ENCODE assay signal across 11 mouse cellular contexts in genomic region chr15:9130772-9131498, GRCm38 (mm10). TPM values are rescaled to one million over a fixed set of nuclear protein-coding genes. Genes with fewer than 3 reads are reported as not detected.
DNase-seq lines count a peak whose midpoint lies in the region; ATAC-seq lines count a peak whose summit lies in the region.
"Had no signal": no experiment of that assay in that cellular context is flagged by ENCODE, and none has a peak within 500 bp of the region (broad histone marks: within the 10 kb centered on the region; RNA-seq: fewer than 3 reads in every experiment).

No protein-coding gene starts in this region.

- H3K27ac ChIP-seq in neural tube, embryonic 15.5 days (replicated peaks) = 0 out of 2 replicates have a peak overlapping the region, but pooled peaks have one; percentile 13
- H3K27ac ChIP-seq in intestine, embryonic 16.5 days (ENCODE audit: low read length) = peak overlapping the region; percentile 73

- H3K27me3 ChIP-seq in neural tube, embryonic 15.5 days (replicated peaks) = no peaks in the 10 kb centered on the region
- H3K27me3 ChIP-seq in intestine, embryonic 16.5 days (replicated peaks; ENCODE audit: control insufficient read depth, insufficient read depth, low read length) = no peaks in the 10 kb centered on the region

- peaks cover 20% of the 10 kb centered on the region for H3K4me1 ChIP-seq in neural tube, embryonic 15.5 days
- peaks cover 30% of the 10 kb centered on the region for H3K4me1 ChIP-seq in intestine, embryonic 16.5 days (ENCODE audit: control insufficient read depth, insufficient read depth, low read length)

- no peak overlapping the region for H3K9ac ChIP-seq in neural tube, embryonic 15.5 days (replicated peaks)
- no peak overlapping the region for H3K9ac ChIP-seq in intestine, embryonic 16.5 days (ENCODE audit: low read depth, low read length)

- 80% methylated on average over 9 of the region's 9 CpGs for WGBS in neural tube, embryonic 15.5 days
- WGBS in intestine, embryonic 16.5 days = 55% methylated on average over 9 of the region's 9 CpGs

- peak; percentile 76 for ATAC-seq in frontal cortex, adult (ENCODE audit: low TSS enrichment)
- no peak for ATAC-seq in neural tube, embryonic 15.5 days (ENCODE audit: low FRiP score)
- ATAC-seq in intestine, embryonic 16.5 days = 0 out of 2 replicates have a peak, but pooled peaks have one; percentile 18
- no peak for ATAC-seq in erythroid progenitor cell, adult 5-6 weeks (replicated peaks; ENCODE audit: low FRiP score, poor library complexity, severe bottlenecking)

- H3K9me3 ChIP-seq in neural tube, embryonic 15.5 days (replicated peaks) = no peaks in the 10 kb centered on the region
- no peaks in the 10 kb centered on the region for H3K9me3 ChIP-seq in intestine, embryonic 16.5 days (ENCODE audit: control insufficient read depth, low read length)

- no peak overlapping the region for H3K4me2 ChIP-seq in neural tube, embryonic 15.5 days
- H3K4me2 ChIP-seq in intestine, embryonic 16.5 days (ENCODE audit: low read depth, low read length) = no peak overlapping the region

- no peak for DNase-seq in frontal cortex, postnatal 14 days (ENCODE audit: low spot score in 2 of 2)
- DNase-seq in neural tube, embryonic 10.5 days (ENCODE audit: extremely low spot score, low spot score) = no peak
- peak; percentile 13 for DNase-seq in skeletal muscle tissue, adult 2 months (ENCODE audit: low read depth, low spot score)
- no peak for DNase-seq in adrenal gland, adult (ENCODE audit: inconsistent age in 2 of 2, low spot score in 1 of 2)
- DNase-seq: cerebellum, adult 18-20 months; heart, postnatal 36 days; thymus, postnatal 14 days had no signal

- H3K4me3 ChIP-seq in neural tube, embryonic 15.5 days (replicated peaks) = no peak overlapping the region
- H3K4me3 ChIP-seq in intestine, embryonic 16.5 days (ENCODE audit: low read length) = no peak overlapping the region

- H3K36me3 ChIP-seq in neural tube, embryonic 15.5 days = peaks cover 33% of the 10 kb centered on the region
- H3K36me3 ChIP-seq in intestine, embryonic 16.5 days (ENCODE audit: control insufficient read depth, insufficient read depth, low read length) = peaks cover 9% of the 10 kb centered on the region; the same call in 1 of the 2 replicates

RNA-seq across cellular contexts. Expression of gene Lmbrd2, which starts 9.4 kb away (rescaled TPM):
- polyA plus RNA-seq in neural tube, embryonic 15.5 days (2015; fragmentation: Nextera tagmentation; extraction: Ambion mirVana) = 3.4 and 4.6 TPM in 2 replicates
- 3.1 and 3.6 TPM in 2 replicates for polyA plus RNA-seq in intestine, embryonic 16.5 days (2015; fragmentation: Nextera tagmentation; extraction: Ambion mirVana)
- 10.1 and 20.1 TPM in 2 replicates for total RNA-seq in erythroid progenitor cell, adult 5-6 weeks (2015; ENCODE audit: low replicate concordance)
- total RNA-seq in erythroid progenitor cell, adult 5-6 weeks (2017; ENCODE audit: low replicate concordance) = 5.1 and 6.2 TPM in 2 replicates

RNA-seq across cellular contexts. Expression of gene Skp2, which starts 24.3 kb away (rescaled TPM):
- 17.2 and 23.8 TPM in 2 replicates for polyA plus RNA-seq in neural tube, embryonic 15.5 days (2015; fragmentation: Nextera tagmentation; extraction: Ambion mirVana)
- polyA plus RNA-seq in intestine, embryonic 16.5 days (2015; fragmentation: Nextera tagmentation; extraction: Ambion mirVana) = 43.5 and 47.8 TPM in 2 replicates
- 35.3 and 40.7 TPM in 2 replicates for total RNA-seq in erythroid progenitor cell, adult 5-6 weeks (2015; ENCODE audit: low replicate concordance)
- total RNA-seq in erythroid progenitor cell, adult 5-6 weeks (2017; ENCODE audit: low replicate concordance) = 23.9 and 32.2 TPM in 2 replicates

RNA-seq across cellular contexts. Expression of gene Nadk2, which starts 59.9 kb away (rescaled TPM):
- polyA plus RNA-seq in neural tube, embryonic 15.5 days (2015; fragmentation: Nextera tagmentation; extraction: Ambion mirVana) = 26.9 and 29.6 TPM in 2 replicates
- polyA plus RNA-seq in intestine, embryonic 16.5 days (2015; fragmentation: Nextera tagmentation; extraction: Ambion mirVana) = 19.7 and 44.7 TPM in 2 replicates
- 114 and 185 TPM in 2 replicates for total RNA-seq in erythroid progenitor cell, adult 5-6 weeks (2015; ENCODE audit: low replicate concordance)
- total RNA-seq in erythroid progenitor cell, adult 5-6 weeks (2017; ENCODE audit: low replicate concordance) = 114 and 217 TPM in 2 replicates

Comparison
In these comparisons a context has a peak if more than half of its experiments do, and no peak if none do; other contexts are left out.
1. ATAC-seq: peak in frontal cortex, adult (single experiment) and intestine, embryonic 16.5 days (single experiment); none in neural tube, embryonic 15.5 days (single experiment) and erythroid progenitor cell, adult 5-6 weeks (single experiment).